Mouse (Mus musculus) forebrain, postnatal 0 days (tissue): ENCODE data around the gene Vmn1r8. TPM values are rescaled to one million over a fixed set of nuclear protein-coding genes. Genes with fewer than 3 reads are reported as not detected.
"Not testable (repeated sequence)": the region's sequence is repeated elsewhere in the genome, so short reads cannot be mapped to it uniquely, and the experiment has no call there.

ENCODE experiments used
- ATAC-seq: fragments of 200-750 bp; cut with Nextera tagmentation; 2 replicates; pipeline ENCODE4 v1.8.0; 2017; ENCODE audit warnings: mild to moderate bottlenecking, moderate library complexity
- DNase-seq: peaks from one replicate; pipeline ENCODE4 v3.0.0-alpha.2; 2015
- H3K27ac ChIP-seq: fragments of 300-500 bp; sonication (generic); 2 replicates; pipeline ENCODE4 v1.5.1; 2014; ENCODE audit warnings: low read depth, mild to moderate bottlenecking, antibody characterized with exemption, low read length, moderate library complexity, mixed read lengths
- H3K27me3 ChIP-seq: fragments of 300-500 bp; sonication (generic); 2 replicates; pipeline ENCODE4 v1.6.1; 2014; ENCODE audit warnings: mild to moderate bottlenecking, low read length, mixed read lengths; ENCODE audit not compliant: insufficient read depth
- H3K36me3 ChIP-seq: fragments of 300-500 bp; sonication (generic); 2 replicates; pipeline ENCODE4 v1.6.1; 2014; ENCODE audit warnings: mild to moderate bottlenecking, moderate library complexity; ENCODE audit not compliant: insufficient read depth
- H3K4me1 ChIP-seq: fragments of 300-500 bp; sonication (generic); 2 replicates; pipeline ENCODE4 v1.6.1; 2014; ENCODE audit warnings: antibody characterized with exemption; ENCODE audit not compliant: insufficient read depth
- H3K4me2 ChIP-seq: fragments of 300-500 bp; sonication (generic); 2 replicates; pipeline ENCODE4 v1.6.1; 2014; ENCODE audit warnings: low read depth, mild to moderate bottlenecking, moderate library complexity
- H3K4me3 ChIP-seq: fragments of 300-500 bp; sonication (generic); 2 replicates; pipeline ENCODE4 v1.5.1; 2014; ENCODE audit warnings: low read depth, low read length, mixed read lengths
- H3K9ac ChIP-seq: fragments of 300-500 bp; sonication (generic); 2 replicates; pipeline ENCODE4 v1.6.1; 2014; ENCODE audit warnings: mild to moderate bottlenecking
- H3K9me3 ChIP-seq: fragments of 300-500 bp; sonication (generic); 2 replicates; pipeline ENCODE4 v1.6.1; 2016; ENCODE audit warnings: low read length
- CTCF ChIP-seq: sonication (generic); IDR thresholded peaks from 2 replicates; pipeline ENCODE4 v1.5.1; 2016; ENCODE audit warnings: antibody characterized with exemption, control low read depth, low read depth
- WGBS: fragments of 180-500 bp; shearing (Covaris S2); extraction: QIAGEN DNeasy Blood & Tissue Kit; methylation state at CpG from one replicate; pipeline ENCODE4 v1.1.7; 2014; 5-methylcytosine and 5-hydroxymethylcytosine counted together
- polyA plus RNA-seq: library from polyadenylated mRNA; unstranded; fragments of >200 nt; fragmentation: Nextera tagmentation; extraction: Ambion mirVana; gene quantifications from 2 replicates; pipeline ENCODE4 v1.2.1, GENCODE M21; 2015
- total RNA-seq: library from RNA; depleted of rRNA; stranded (reverse); fragments of >200 nt; gene quantifications from 2 replicates; pipeline ENCODE4 v1.2.3, GENCODE M21; 2014; rRNA removed

Gene Vmn1r8
- total RNA-seq, result not detected in 2 replicates
- not detected in 2 replicates for polyA plus RNA-seq

DNA sequence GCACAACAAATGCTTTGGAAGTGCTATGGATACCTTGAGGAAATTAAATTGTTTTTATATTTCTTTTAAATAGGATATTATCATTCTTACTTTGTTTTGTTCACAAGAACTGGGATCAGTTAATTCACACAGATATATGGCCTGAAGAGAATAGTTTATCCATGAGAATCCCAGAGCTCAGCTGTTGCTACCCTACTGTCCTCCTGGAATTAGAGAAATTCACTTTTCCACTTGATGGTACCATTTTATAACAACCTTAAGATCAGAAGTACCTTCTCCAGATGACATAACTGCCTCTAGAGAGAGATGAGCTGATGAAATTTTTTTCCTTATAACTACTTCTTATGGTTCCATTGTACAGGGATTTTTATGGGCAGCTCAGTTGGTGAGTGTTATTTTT is at the start of gene Vmn1r8:
Gene Vmn1r8, plus strand, starts transcription at position 301 of the 400 bp plus-strand sequence.
- no peak for DNase-seq
- Histone ChIP-seq H3K36me3 (no peaks in the 10 kb centered on the region), H3K9me3 (no peaks in the 10 kb centered on the region), H3K4me3 (no peak within 1 kb of the TSS), H3K9ac (no peak within 1 kb of the TSS), H3K4me2 (no peak within 1 kb of the TSS), H3K27me3 (no peaks in the 10 kb centered on the region), H3K27ac (no peak within 1 kb of the TSS), H3K4me1 (no peaks in the 10 kb centered on the region)
- TF ChIP-seq CTCF, result no peak
- no peak for ATAC-seq

DNA sequence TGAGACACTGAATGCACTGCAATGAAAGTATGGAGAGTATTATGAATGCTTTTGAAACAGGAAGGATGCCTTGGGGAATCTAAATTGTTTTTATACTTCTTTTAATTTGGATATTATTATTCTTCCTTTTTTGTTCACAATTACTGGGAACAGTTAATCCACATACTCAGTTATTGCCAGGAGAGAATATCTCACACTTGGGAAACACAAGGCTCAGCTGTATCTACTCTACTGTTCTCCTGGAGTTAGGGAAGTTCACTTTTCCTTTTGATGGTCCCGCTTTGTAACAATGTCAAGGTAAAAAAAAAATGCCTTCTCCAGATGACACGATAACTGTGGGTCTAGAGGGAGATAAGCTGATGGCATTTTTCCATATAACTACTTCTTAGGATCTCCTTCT is 35.1 kb upstream of the Vmn1r8 start, which contains the start of gene Vmn1r6:
Gene Vmn1r6, plus strand, starts transcription at position 301 of the 400 bp plus-strand sequence.
- WGBS, result 89% methylated on average over 2 of the region's 2 CpGs
- no peaks in the 10 kb centered on the region for H3K9me3 ChIP-seq
- H3K4me2 ChIP-seq, result no peak within 1 kb of the TSS
- DNase-seq (no peak), ATAC-seq (no peak)
- H3K4me3 ChIP-seq, result no peak within 1 kb of the TSS
- no peak within 1 kb of the TSS for H3K27ac ChIP-seq
- no peaks in the 10 kb centered on the region for H3K36me3 ChIP-seq
- no peak for TF ChIP-seq CTCF
- H3K9ac ChIP-seq, result no peak within 1 kb of the TSS
- no peaks in the 10 kb centered on the region for H3K27me3 ChIP-seq
- H3K4me1 ChIP-seq, result no peaks in the 10 kb centered on the region

DNA sequence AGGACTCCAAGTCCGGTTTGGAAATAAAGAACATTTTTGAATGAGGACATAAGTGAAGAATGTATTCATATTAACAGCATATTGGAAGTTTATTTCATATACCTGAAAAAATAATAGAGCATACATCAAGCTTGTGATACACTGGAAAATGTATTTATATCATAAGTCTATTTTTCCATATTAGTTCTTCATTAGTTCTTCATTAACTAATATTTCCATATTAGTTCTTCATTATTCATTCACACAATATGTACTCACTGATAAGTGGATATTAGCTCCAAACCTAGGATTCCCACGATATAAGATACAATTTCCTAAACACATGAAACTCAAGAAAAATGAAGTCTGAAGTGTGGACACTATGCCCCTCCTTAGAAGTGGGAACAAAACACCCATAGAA is 6.9 kb upstream of the Vmn1r8 start, which contains the start of gene Vmn1r7:
Gene Vmn1r7, minus strand, starts transcription at position 101 of the 400 bp plus-strand sequence.
- H3K27me3 ChIP-seq, H3K4me3 ChIP-seq, H3K9ac ChIP-seq, H3K4me1 ChIP-seq, H3K27ac ChIP-seq, H3K9me3 ChIP-seq, ATAC-seq, H3K4me2 ChIP-seq, DNase-seq, H3K36me3 ChIP-seq: not testable (repeated sequence)
- WGBS, result 93% methylated on average over 2 of the region's 2 CpGs

DNA sequence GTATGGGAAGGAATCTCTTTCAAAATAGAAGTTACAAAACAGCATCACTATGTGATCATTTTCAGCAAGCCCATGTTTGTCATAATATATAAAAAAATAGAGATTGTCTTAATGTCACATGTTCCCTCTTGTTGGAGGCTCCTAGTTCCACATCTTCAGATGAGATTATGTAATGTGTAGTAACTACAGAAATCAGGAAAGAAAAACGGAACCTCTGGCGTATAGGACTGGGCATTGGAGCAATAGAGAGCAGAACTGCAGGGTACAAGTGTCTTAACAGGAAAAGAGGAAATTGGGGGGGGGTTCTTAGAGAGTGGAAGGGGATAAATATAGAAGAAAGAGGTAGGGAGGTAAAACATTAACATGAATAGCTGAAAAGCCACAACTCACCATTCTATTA is 2.6 kb downstream of the Vmn1r8 start:
- Histone ChIP-seq H3K36me3 (no peaks in the 10 kb centered on the region), H3K27me3 (no peaks in the 10 kb centered on the region), H3K9ac (no peak overlapping the region), H3K4me1 (no peaks in the 10 kb centered on the region), H3K4me2 (no peak overlapping the region), H3K27ac (no peak overlapping the region), H3K4me3 (no peak overlapping the region), H3K9me3 (no peaks in the 10 kb centered on the region)
- no peak for DNase-seq
- no peak for TF ChIP-seq CTCF
- 80% methylated on average over 2 of the region's 2 CpGs for WGBS
- ATAC-seq, result no peak

DNA sequence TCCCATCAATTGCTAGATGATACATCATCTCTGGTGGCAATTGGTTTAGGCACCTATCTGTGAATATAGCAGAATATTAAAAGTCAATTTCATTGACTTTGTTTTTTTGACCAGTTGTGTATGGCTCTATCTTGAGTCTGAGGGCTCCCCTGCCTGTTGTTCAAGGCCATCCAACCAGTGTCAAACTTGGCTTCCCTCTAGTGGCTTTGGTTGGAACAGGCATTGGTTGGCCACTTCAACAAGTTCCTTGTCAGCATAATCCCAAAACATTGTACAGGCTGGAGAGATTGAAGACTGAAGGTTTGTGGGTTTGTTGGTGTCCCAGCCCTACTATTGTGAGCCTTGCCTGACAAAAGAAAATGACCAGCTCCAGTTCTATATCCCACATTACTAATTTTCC is 31.6 kb downstream of the Vmn1r8 start:
- TF ChIP-seq CTCF, result no peak
- no peaks in the 10 kb centered on the region for H3K36me3 ChIP-seq
- H3K27me3 ChIP-seq, result no peaks in the 10 kb centered on the region
- ATAC-seq (no peak), DNase-seq (no peak)
- no peak overlapping the region for H3K9ac ChIP-seq
- no peak overlapping the region for H3K4me2 ChIP-seq
- H3K4me3 ChIP-seq, result no peak overlapping the region
- H3K9me3 ChIP-seq, result no peaks in the 10 kb centered on the region
- H3K4me1 ChIP-seq, result no peaks in the 10 kb centered on the region
- no peak overlapping the region for H3K27ac ChIP-seq

DNA sequence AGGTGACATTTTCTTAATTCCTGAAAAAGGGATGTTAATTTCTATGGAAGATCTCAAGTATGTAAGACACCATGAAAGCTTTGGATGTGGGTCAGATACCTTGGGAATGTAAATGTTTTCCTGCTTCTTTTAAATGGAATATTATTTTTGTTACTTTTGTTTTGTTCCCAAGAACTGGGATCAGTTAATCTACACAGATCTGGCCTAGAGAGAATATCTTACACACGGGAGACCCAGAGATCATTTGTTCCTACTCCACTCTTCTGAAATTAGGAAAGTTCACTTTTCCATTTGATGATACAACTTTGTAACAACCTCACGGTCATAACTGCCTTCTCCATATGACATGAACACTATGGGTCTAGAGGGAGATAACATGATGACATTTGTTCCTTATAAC is 34.4 kb downstream of the Vmn1r8 start, which contains the start of gene Vmn1r9:
Gene Vmn1r9, plus strand, starts transcription at position 301 of the 400 bp plus-strand sequence.
- ATAC-seq, result no peak
- 87% methylated on average over 2 of the region's 2 CpGs for WGBS
- H3K4me2 ChIP-seq, result no peak within 1 kb of the TSS

More for the DNA sequence above, 34.4 kb downstream of the Vmn1r8 start, which contains the start of gene Vmn1r9:
- no peak within 1 kb of the TSS for H3K27ac ChIP-seq
- DNase-seq, result no peak
- no peaks in the 10 kb centered on the region for H3K9me3 ChIP-seq
- no peak within 1 kb of the TSS for H3K9ac ChIP-seq
- H3K36me3 ChIP-seq, result no peaks in the 10 kb centered on the region
- no peak for TF ChIP-seq CTCF
- no peaks in the 10 kb centered on the region for H3K27me3 ChIP-seq
- H3K4me1 ChIP-seq, result no peaks in the 10 kb centered on the region
- no peak within 1 kb of the TSS for H3K4me3 ChIP-seq

Other genes with a start within 250 kb of the Vmn1r8 start
- 49.1 and 57.1 TPM in 2 replicates for gene Kbtbd2, start 234.5 kb upstream of the Vmn1r8 start, total RNA-seq
- gene Kbtbd2, start 234.5 kb upstream of the Vmn1r8 start, polyA plus RNA-seq, result 14.5 and 18.7 TPM in 2 replicates
- gene Fkbp9, start 200.2 kb upstream of the Vmn1r8 start, total RNA-seq, result 41.4 and 47.8 TPM in 2 replicates
- 31.4 and 33.8 TPM in 2 replicates for gene Fkbp9, start 200.2 kb upstream of the Vmn1r8 start, polyA plus RNA-seq
- 114 and 119 TPM in 2 replicates for gene Nt5c3, start 108.4 kb upstream of the Vmn1r8 start, total RNA-seq
- 197 and 225 TPM in 2 replicates for gene Nt5c3, start 108.4 kb upstream of the Vmn1r8 start, polyA plus RNA-seq
- gene Vmn1r4, start 108.3 kb upstream of the Vmn1r8 start, total RNA-seq, result 0.31 and 1.00 TPM in 2 replicates
- gene Vmn1r4, start 108.3 kb upstream of the Vmn1r8 start, polyA plus RNA-seq, result 0.67 and 0.73 TPM in 2 replicates
- gene Vmn1r5, start 62.0 kb upstream of the Vmn1r8 start, total RNA-seq, result not detected in 2 replicates
- not detected in 2 replicates for gene Vmn1r5, start 62.0 kb upstream of the Vmn1r8 start, polyA plus RNA-seq
- gene Vmn1r6, start 35.0 kb upstream of the Vmn1r8 start, total RNA-seq, result not detected in 2 replicates
- gene Vmn1r6, start 35.0 kb upstream of the Vmn1r8 start, polyA plus RNA-seq, result not detected in 2 replicates
- gene Vmn1r7, start 7.0 kb upstream of the Vmn1r8 start, total RNA-seq, result not detected in 2 replicates
- gene Vmn1r7, start 7.0 kb upstream of the Vmn1r8 start, polyA plus RNA-seq, result not detected in 2 replicates
- not detected in 2 replicates for gene Vmn1r9, start 34.5 kb downstream of the Vmn1r8 start, total RNA-seq
- not detected in 2 replicates for gene Vmn1r9, start 34.5 kb downstream of the Vmn1r8 start, polyA plus RNA-seq
- gene Vmn1r10, start 77.2 kb downstream of the Vmn1r8 start, total RNA-seq, result not detected in 2 replicates
- gene Vmn1r10, start 77.2 kb downstream of the Vmn1r8 start, polyA plus RNA-seq, result not detected in 2 replicates
- not detected in 2 replicates for gene Vmn1r11, start 101.2 kb downstream of the Vmn1r8 start, total RNA-seq
- gene Vmn1r11, start 101.2 kb downstream of the Vmn1r8 start, polyA plus RNA-seq, result not detected in 2 replicates
- not detected in 2 replicates for gene Vmn1r12, start 124.6 kb downstream of the Vmn1r8 start, total RNA-seq
- not detected in 2 replicates for gene Vmn1r12, start 124.6 kb downstream of the Vmn1r8 start, polyA plus RNA-seq
- not detected in 2 replicates for gene Vmn1r13, start 171.0 kb downstream of the Vmn1r8 start, total RNA-seq
- not detected in 2 replicates for gene Vmn1r13, start 171.0 kb downstream of the Vmn1r8 start, polyA plus RNA-seq
- gene Vmn1r14, start 199.4 kb downstream of the Vmn1r8 start, total RNA-seq, result not detected in 2 replicates
- not detected in 2 replicates for gene Vmn1r14, start 199.4 kb downstream of the Vmn1r8 start, polyA plus RNA-seq
- gene Vmn1r15, start 225.7 kb downstream of the Vmn1r8 start, total RNA-seq, result not detected in 2 replicates
- not detected in 2 replicates for gene Vmn1r15, start 225.7 kb downstream of the Vmn1r8 start, polyA plus RNA-seq